Mouse (Mus musculus) limb, embryonic 12.5 days (tissue): ENCODE data around the gene Taf15. TPM values are rescaled to one million over a fixed set of nuclear protein-coding genes. Genes with fewer than 3 reads are reported as not detected.
A peak's percentile ranks its signal among the peaks of the same experiment; 100 is the strongest.

Experiments used
- ATAC-seq: fragments of 200-750 bp; cut with Nextera tagmentation; 2 replicates; pipeline ENCODE4 v1.8.0; 2017; ENCODE audit warnings: low read depth, moderate TSS enrichment; ENCODE audit not compliant: insufficient number of reproducible peaks, insufficient read depth, low FRiP score, low TSS enrichment
- H3K27ac ChIP-seq: fragments of 300-500 bp; sonication (generic); 2 replicates; pipeline ENCODE4 v1.5.1; 2016; ENCODE audit warnings: mild to moderate bottlenecking, moderate library complexity
- H3K27me3 ChIP-seq: fragments of 300-500 bp; sonication (generic); 2 replicates; pipeline ENCODE4 v1.6.1; 2016; ENCODE audit warnings: mild to moderate bottlenecking, moderate library complexity
- H3K36me3 ChIP-seq: fragments of 300-500 bp; sonication (generic); 2 replicates; pipeline ENCODE4 v1.6.1; 2016; ENCODE audit warnings: mild to moderate bottlenecking, moderate library complexity
- H3K4me1 ChIP-seq: fragments of 300-500 bp; sonication (generic); replicated peaks from 2 replicates; pipeline ENCODE4 v1.6.1; 2016
- H3K4me2 ChIP-seq: fragments of 300-500 bp; sonication (generic); 2 replicates; pipeline ENCODE4 v1.6.1; 2016; ENCODE audit warnings: mild to moderate bottlenecking, moderate library complexity
- H3K4me3 ChIP-seq: fragments of 300-500 bp; sonication (generic); replicated peaks from 2 replicates; pipeline ENCODE4 v1.5.1; 2016; ENCODE audit warnings: mild to moderate bottlenecking
- H3K9ac ChIP-seq: fragments of 300-500 bp; sonication (generic); replicated peaks from 2 replicates; pipeline ENCODE4 v1.6.1; 2016; ENCODE audit warnings: mild to moderate bottlenecking, moderate library complexity
- H3K9me3 ChIP-seq: fragments of 300-500 bp; sonication (generic); 2 replicates; pipeline ENCODE4 v1.6.1; 2016; ENCODE audit warnings: mild to moderate bottlenecking, moderate library complexity
- WGBS: fragments of 180-500 bp; shearing (Covaris S2); methylation state at CpG from one replicate; pipeline ENCODE4 v1.1.7; 2016; 5-methylcytosine and 5-hydroxymethylcytosine counted together
- polyA plus RNA-seq: library from polyadenylated mRNA; unstranded; fragments of >200 nt; fragmentation: Nextera tagmentation; extraction: Ambion mirVana; gene quantifications from 2 replicates; pipeline ENCODE4 v1.2.1, GENCODE M21; 2016

Gene Taf15
- polyA plus RNA-seq, 1 experiment from 2014 or later: 18.6 TPM

DNA sequence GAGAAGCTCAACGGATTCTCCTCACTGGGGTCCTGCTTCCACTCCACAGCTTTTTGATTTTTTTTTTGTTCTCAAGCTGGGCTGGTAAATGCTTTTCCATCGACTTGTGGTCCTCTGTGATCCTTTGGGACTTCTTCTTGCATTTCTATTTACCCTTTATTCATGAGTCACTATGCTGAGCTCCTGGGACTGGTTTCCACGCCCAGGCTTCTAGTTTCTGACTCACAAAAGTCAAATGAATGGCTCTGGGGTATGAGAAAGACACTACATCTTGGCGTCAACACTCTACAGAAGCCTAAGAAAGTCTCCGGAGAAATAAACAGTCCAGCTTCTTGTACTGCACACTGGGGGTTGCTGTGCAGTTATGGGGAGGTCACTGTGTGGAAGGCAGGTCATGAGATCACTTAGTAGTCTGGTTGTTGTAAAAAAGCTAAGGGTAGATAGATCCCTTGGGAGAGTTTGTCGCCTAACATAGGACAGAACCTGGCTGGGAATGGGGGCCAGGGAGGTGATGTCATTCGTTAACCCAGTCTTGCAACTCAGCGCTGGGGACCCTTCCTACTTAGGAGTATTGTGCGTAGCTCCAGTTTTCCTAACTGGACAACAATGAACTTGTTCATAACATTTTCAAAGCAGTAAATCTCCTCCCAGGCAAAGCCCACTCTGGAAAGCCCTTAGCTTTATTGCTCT, 14.8 kb upstream of the Taf15 start:
- Histone ChIP-seq H3K9me3 (no peaks in the 10 kb centered on the region), H3K4me3 (no peak overlapping the region), H3K27ac (peak overlapping the region; percentile 74), H3K9ac (no peak overlapping the region), H3K4me2 (peak overlapping the region; percentile 7; the same call in 1 of the 2 replicates), H3K4me1 (peaks cover 51% of the 10 kb centered on the region), H3K36me3 (no peaks in the 10 kb centered on the region), H3K27me3 (peaks cover 28% of the 10 kb centered on the region)
- peak; percentile 69 for ATAC-seq
- WGBS: 42% methylated on average over 9 of the region's 9 CpGs

- H3K27me3 ChIP-seq: peaks cover 48% of the 10 kb centered on the region
- no peak for ATAC-seq
- H3K27ac ChIP-seq: no peak overlapping the region
- no peaks in the 10 kb centered on the region for H3K36me3 ChIP-seq
- H3K4me3 ChIP-seq: peak overlapping the region; percentile 69; the same call in 1 of the 2 replicates
- no peaks in the 10 kb centered on the region for H3K9me3 ChIP-seq
- 67% methylated on average over 10 of the region's 10 CpGs for WGBS
- H3K9ac ChIP-seq: no peak overlapping the region
- peaks cover 37% of the 10 kb centered on the region for H3K4me1 ChIP-seq
- peak overlapping the region; percentile 94 for H3K4me2 ChIP-seq
Measured at GRCm38 (mm10) chr11:83461462-83462027, 11.3 kb upstream of the Taf15 start.

- Histone ChIP-seq H3K36me3 (no peaks in the 10 kb centered on the region), H3K4me1 (peaks cover 37% of the 10 kb centered on the region), H3K4me2 (peak within 1 kb of the TSS; percentile 94), H3K27me3 (peaks cover 48% of the 10 kb centered on the region), H3K4me3 (peak within 1 kb of the TSS; percentile 69), H3K9ac (peak within 1 kb of the TSS; percentile 74), H3K27ac (no peak within 1 kb of the TSS), H3K9me3 (no peaks in the 10 kb centered on the region)
- no peak for ATAC-seq
- under 1% methylated on average over 42 of the region's 42 CpGs for WGBS
Measured at GRCm38 (mm10) chr11:83462711-83463244, 10.1 kb upstream of the Taf15 start, which contains the start of gene Mmp28. Gene Mmp28, minus strand, starts transcription at chr11:83463071.

GRCm38 (mm10) chr11:83465976-83466375, 6.9 kb upstream of the Taf15 start:
- H3K27ac ChIP-seq: no peak overlapping the region
- peaks cover 44% of the 10 kb centered on the region for H3K27me3 ChIP-seq
- WGBS: 31% methylated on average over 2 of the region's 2 CpGs

DNA sequence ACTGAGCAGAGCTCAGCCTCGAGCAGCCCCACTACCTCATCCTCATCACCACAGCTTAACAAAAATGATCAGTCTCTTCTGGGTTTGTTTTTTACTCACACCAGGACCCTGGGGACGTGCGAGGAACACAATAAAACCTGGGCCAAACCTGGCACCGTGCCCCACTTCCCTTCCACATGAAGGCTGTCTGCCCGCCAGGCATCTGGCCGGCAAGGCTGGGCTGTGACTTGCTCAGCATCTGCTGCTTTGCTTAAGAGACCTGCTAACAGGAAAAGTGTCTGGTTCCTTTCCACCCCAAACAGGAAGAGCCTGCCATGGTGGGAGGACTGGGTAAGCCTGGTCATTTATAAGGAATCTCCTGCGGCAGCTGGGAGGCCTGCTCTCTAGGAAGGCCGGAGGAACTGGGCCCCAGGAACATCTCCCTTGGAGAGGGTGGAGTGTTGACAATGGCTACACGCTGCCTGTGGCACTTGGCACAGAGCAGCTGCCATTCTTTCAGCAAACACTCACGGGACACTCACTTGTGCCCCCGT, 5.7 kb upstream of the Taf15 start:
- Histone ChIP-seq H3K4me3 (no peak overlapping the region), H3K4me2 (no peak overlapping the region), H3K4me1 (peaks cover 27% of the 10 kb centered on the region), H3K36me3 (no peaks in the 10 kb centered on the region), H3K9ac (no peak overlapping the region), H3K27me3 (peaks cover 31% of the 10 kb centered on the region), H3K27ac (peak overlapping the region; percentile 59; the same call in 1 of the 2 replicates), H3K9me3 (no peaks in the 10 kb centered on the region)
- ATAC-seq: no peak
- 44% methylated on average over 11 of the region's 11 CpGs for WGBS

More at GRCm38 (mm10) chr11:83465976-83466375, 6.9 kb upstream of the Taf15 start:
- no peaks in the 10 kb centered on the region for H3K9me3 ChIP-seq
- H3K36me3 ChIP-seq: no peaks in the 10 kb centered on the region
- H3K4me2 ChIP-seq: no peak overlapping the region
- no peak overlapping the region for H3K9ac ChIP-seq
- peaks cover 25% of the 10 kb centered on the region for H3K4me1 ChIP-seq
- no peak overlapping the region for H3K4me3 ChIP-seq
- no peak for ATAC-seq

GRCm38 (mm10) chr11:83468765-83469164, 4.1 kb upstream of the Taf15 start:
- Histone ChIP-seq H3K27me3 (peaks cover 16% of the 10 kb centered on the region; the same call in 1 of the 2 replicates), H3K9me3 (no peaks in the 10 kb centered on the region), H3K9ac (no peak overlapping the region), H3K36me3 (no peaks in the 10 kb centered on the region), H3K27ac (no peak overlapping the region), H3K4me1 (peaks cover 15% of the 10 kb centered on the region), H3K4me2 (no peak overlapping the region), H3K4me3 (no peak overlapping the region)
- 90% methylated on average over 3 of the region's 3 CpGs for WGBS
- ATAC-seq: no peak

- H3K9me3 ChIP-seq: no peaks in the 10 kb centered on the region
- 73% methylated on average over 2 of the region's 2 CpGs for WGBS
- H3K9ac ChIP-seq: peak overlapping the region; percentile 48; the same call in 1 of the 2 replicates
- ATAC-seq: no peak
- peak overlapping the region; percentile 98; the same call in 1 of the 2 replicates for H3K27ac ChIP-seq
- peaks cover 9% of the 10 kb centered on the region for H3K36me3 ChIP-seq
- peaks cover 4% of the 10 kb centered on the region; the same call in 1 of the 2 replicates for H3K27me3 ChIP-seq
- H3K4me3 ChIP-seq: 0 out of 2 replicates have a peak overlapping the region, but pooled peaks have one; percentile 89
- H3K4me1 ChIP-seq: peaks cover 24% of the 10 kb centered on the region
- H3K4me2 ChIP-seq: peak overlapping the region; percentile 58
Measured at GRCm38 (mm10) chr11:83471766-83472165, 1.1 kb upstream of the Taf15 start.

DNA sequence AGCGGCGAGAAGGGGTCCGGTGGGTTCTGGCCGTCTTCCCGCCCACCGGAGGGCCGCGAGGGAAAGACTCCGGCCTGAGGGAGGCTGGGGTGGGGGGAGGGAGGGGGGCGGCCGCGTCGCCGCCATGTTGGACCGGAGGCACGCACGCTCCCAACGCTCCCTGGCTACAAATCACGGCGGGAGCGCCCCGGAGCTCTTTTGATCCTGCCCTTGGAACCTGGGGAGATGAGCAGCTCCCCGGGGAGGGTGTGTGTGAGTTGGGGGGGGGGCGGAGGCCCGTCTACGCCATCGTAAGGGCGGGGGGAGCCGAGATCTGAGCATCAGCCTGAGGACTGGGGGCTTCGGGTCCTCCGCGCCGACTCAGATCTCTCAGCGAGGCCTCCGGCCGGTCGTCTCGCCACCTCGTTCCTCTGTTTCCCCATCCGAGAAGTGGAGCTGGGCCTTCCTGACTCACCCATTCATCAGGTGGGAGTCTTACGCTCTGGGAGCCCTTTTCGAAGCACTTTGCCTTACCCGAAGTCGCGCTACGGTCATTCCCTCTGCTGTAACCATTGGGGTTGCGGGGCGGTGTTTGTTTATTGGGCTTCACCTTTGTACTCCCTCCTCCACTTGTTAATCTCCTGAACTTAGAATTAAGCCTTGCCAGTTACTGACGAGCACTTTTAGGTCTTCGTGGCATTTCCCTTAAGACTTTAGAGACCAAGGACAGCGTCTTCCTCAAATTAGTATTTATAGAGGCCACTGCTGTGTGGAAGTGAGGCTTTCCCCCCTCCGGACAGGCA, 540 bp downstream of the Taf15 start:
- under 1% methylated on average over 51 of the region's 52 CpGs for WGBS
- ATAC-seq: peak; percentile 84

GRCm38 (mm10) chr11:83491488-83491887, 18.6 kb downstream of the Taf15 start:
- H3K4me3 ChIP-seq: no peak overlapping the region
- H3K9me3 ChIP-seq: no peaks in the 10 kb centered on the region
- no peak overlapping the region for H3K9ac ChIP-seq
- H3K27me3 ChIP-seq: no peaks in the 10 kb centered on the region
- no peaks in the 10 kb centered on the region for H3K4me1 ChIP-seq
- H3K27ac ChIP-seq: no peak overlapping the region
- WGBS: 90% methylated on average over 4 of the region's 4 CpGs
- H3K36me3 ChIP-seq: peaks cover 54% of the 10 kb centered on the region
- no peak overlapping the region for H3K4me2 ChIP-seq
- ATAC-seq: no peak

More for the DNA sequence above, 540 bp downstream of the Taf15 start:
- H3K27me3 ChIP-seq: peaks cover 4% of the 10 kb centered on the region; the same call in 1 of the 2 replicates
- peaks cover 14% of the 10 kb centered on the region for H3K4me1 ChIP-seq
- H3K4me3 ChIP-seq: peak overlapping the region; percentile 89
- H3K27ac ChIP-seq: peak overlapping the region; percentile 98
- H3K9ac ChIP-seq: peak overlapping the region; percentile 90
- no peaks in the 10 kb centered on the region for H3K9me3 ChIP-seq
- peak overlapping the region; percentile 80 for H3K4me2 ChIP-seq
- peaks cover 20% of the 10 kb centered on the region for H3K36me3 ChIP-seq

DNA sequence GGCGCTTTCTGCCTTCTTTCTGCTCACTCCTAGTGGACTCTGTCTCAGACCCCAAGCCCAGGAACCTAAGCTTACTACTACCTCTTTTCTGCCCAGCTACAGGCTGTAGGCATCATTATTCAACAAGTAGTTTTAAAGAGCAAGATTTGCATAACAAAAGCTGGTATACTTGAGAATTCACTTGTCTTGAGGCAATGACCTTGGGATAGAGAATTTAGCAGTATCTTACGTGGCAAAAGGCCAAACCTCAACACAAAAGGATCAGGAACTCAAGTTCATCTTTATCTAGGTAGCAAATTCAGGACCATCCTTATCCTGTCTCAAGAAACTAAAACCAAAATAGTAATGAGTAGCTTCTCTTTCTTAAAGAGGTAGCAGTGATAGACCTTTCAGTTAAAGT, 22.7 kb downstream of the Taf15 start:
- WGBS: 99% methylated on average over 2 of the region's 2 CpGs

More for the DNA sequence above, 22.7 kb downstream of the Taf15 start:
- ATAC-seq: no peak
- Histone ChIP-seq H3K27me3 (no peaks in the 10 kb centered on the region), H3K27ac (no peak overlapping the region), H3K4me1 (no peaks in the 10 kb centered on the region), H3K4me2 (no peak overlapping the region), H3K9ac (no peak overlapping the region), H3K36me3 (peaks cover 60% of the 10 kb centered on the region), H3K9me3 (no peaks in the 10 kb centered on the region), H3K4me3 (no peak overlapping the region)
